Mouse (Mus musculus): ENCODE measurements around the gene Pde11a. TPM values are rescaled to one million over a fixed set of nuclear protein-coding genes. Genes with fewer than 3 reads are reported as not detected.

Pde11a gene
- polyA plus RNA-seq, 1 experiment from 2014 or later = 0.59 TPM

GRCm38 (mm10) chr2:76128105-76129057 lies 210.2 kb downstream of the Pde11a start:
- no peaks in the 10 kb centered on the region for H3K9me3 ChIP-seq
- H3K27me3 ChIP-seq = no peaks in the 10 kb centered on the region
- H3K36me3 ChIP-seq = no peaks in the 10 kb centered on the region
- H3K4me2 ChIP-seq (replicated peaks) = no peak overlapping the region
- 0 out of 2 replicates have a peak, but pooled peaks cover 5% of the 10 kb centered on the region for H3K4me1 ChIP-seq
- WGBS = 67% methylated on average over 9 of the region's 9 CpGs
- no peak for ATAC-seq (replicated peaks)
- H3K4me3 ChIP-seq = no peak overlapping the region
- H3K9ac ChIP-seq (replicated peaks) = no peak overlapping the region
- H3K27ac ChIP-seq (replicated peaks) = no peak overlapping the region

DNA sequence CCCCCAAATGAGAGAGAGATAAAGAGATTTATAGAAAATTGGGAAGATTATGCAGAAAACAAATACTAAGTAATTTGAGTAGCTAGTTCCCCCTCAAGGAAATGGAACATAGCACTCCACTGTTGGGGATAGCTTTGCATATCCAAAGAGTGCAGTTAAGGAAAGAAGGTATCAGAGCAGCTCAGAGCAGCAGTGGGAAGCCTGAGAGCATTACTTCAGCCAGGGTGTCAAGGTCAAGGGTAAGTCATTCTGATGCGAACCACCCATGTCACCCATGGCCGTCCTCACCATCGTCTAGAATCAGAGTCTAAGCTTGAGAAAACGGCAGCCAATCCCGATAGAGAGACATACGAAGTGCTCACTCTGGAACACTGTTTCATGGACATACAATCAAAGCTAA lies 211.9 kb downstream of the Pde11a start:
- Histone ChIP-seq H3K9ac (replicated peaks) (no peak overlapping the region), H3K36me3 (no peaks in the 10 kb centered on the region), H3K9me3 (no peaks in the 10 kb centered on the region), H3K4me3 (no peak overlapping the region), H3K4me2 (replicated peaks) (no peak overlapping the region), H3K27ac (replicated peaks) (no peak overlapping the region), H3K27me3 (no peaks in the 10 kb centered on the region), H3K4me1 (0 out of 2 replicates have a peak, but pooled peaks cover 5% of the 10 kb centered on the region)
- ATAC-seq (replicated peaks) = no peak
- 88% methylated on average over 6 of the region's 6 CpGs for WGBS

- Histone ChIP-seq H3K4me2 (replicated peaks) (no peak overlapping the region), H3K27ac (replicated peaks) (no peak overlapping the region), H3K4me1 (0 out of 2 replicates have a peak, but pooled peaks cover 1% of the 10 kb centered on the region), H3K36me3 (no peaks in the 10 kb centered on the region), H3K9ac (replicated peaks) (no peak overlapping the region), H3K9me3 (no peaks in the 10 kb centered on the region), H3K4me3 (no peak overlapping the region), H3K27me3 (no peaks in the 10 kb centered on the region)
- 65% methylated on average over 6 of the region's 6 CpGs for WGBS
- ATAC-seq (replicated peaks) = no peak; the same call in 1 of the 2 replicates
These were observed 213.8 kb downstream of the Pde11a start for GRCm38 (mm10) chr2:76124821-76125220.

- Histone ChIP-seq H3K27ac (replicated peaks) (no peak overlapping the region), H3K36me3 (no peaks in the 10 kb centered on the region), H3K9ac (replicated peaks) (no peak overlapping the region), H3K9me3 (no peaks in the 10 kb centered on the region), H3K4me2 (replicated peaks) (no peak overlapping the region), H3K27me3 (no peaks in the 10 kb centered on the region), H3K4me1 (no peaks in the 10 kb centered on the region), H3K4me3 (no peak overlapping the region)
- no peak for ATAC-seq (replicated peaks)
- 94% methylated on average over 6 of the region's 6 CpGs for WGBS
These were observed 216.4 kb downstream of the Pde11a start for GRCm38 (mm10) chr2:76122167-76122566.

- no peak overlapping the region for H3K4me2 ChIP-seq (replicated peaks)
- no peaks in the 10 kb centered on the region for H3K27me3 ChIP-seq
- no peak overlapping the region for H3K27ac ChIP-seq (replicated peaks)
- no peak for ATAC-seq (replicated peaks)
- H3K4me1 ChIP-seq = no peaks in the 10 kb centered on the region
- H3K9me3 ChIP-seq = no peaks in the 10 kb centered on the region
- H3K9ac ChIP-seq (replicated peaks) = no peak overlapping the region
- no peak overlapping the region for H3K4me3 ChIP-seq
- H3K36me3 ChIP-seq = no peaks in the 10 kb centered on the region
- 69% methylated on average over 2 of the region's 2 CpGs for WGBS
These were observed 218.7 kb downstream of the Pde11a start for GRCm38 (mm10) chr2:76119848-76120247.

GRCm38 (mm10) chr2:76118491-76118890 lies 220.1 kb downstream of the Pde11a start:
- no peaks in the 10 kb centered on the region for H3K9me3 ChIP-seq
- no peaks in the 10 kb centered on the region for H3K27me3 ChIP-seq
- ATAC-seq (replicated peaks) = no peak
- no peaks in the 10 kb centered on the region for H3K36me3 ChIP-seq
- H3K27ac ChIP-seq (replicated peaks) = no peak overlapping the region
- no peaks in the 10 kb centered on the region for H3K4me1 ChIP-seq
- H3K9ac ChIP-seq (replicated peaks) = no peak overlapping the region
- no peak overlapping the region for H3K4me2 ChIP-seq (replicated peaks)
- no peak overlapping the region for H3K4me3 ChIP-seq
- 87% methylated on average over 5 of the region's 5 CpGs for WGBS

DNA sequence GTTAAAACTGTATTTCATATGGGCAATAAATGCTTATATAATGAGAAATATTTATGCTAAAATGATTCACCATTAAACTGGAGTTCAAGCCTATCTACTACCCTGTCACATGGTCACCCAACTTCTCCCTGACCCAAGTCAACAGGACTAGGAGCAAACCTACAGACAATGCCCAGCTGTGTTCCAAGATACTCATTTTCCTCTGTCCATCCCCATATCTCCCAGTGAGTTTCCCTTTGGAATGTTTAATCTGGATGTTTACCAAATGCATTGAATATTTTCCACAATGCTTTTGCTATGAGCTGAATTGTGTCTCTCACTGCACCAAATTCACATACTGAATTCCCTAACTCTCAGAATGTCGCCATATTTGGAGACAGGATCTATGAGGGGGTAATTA lies 221.4 kb downstream of the Pde11a start:
- H3K4me3 ChIP-seq = no peak overlapping the region
- WGBS = 83% methylated on average over 1 of the region's 1 CpGs

GRCm38 (mm10) chr2:76115696-76116095 lies 222.9 kb downstream of the Pde11a start:
- Histone ChIP-seq H3K9ac (replicated peaks) (no peak overlapping the region), H3K4me3 (no peak overlapping the region), H3K4me2 (replicated peaks) (no peak overlapping the region), H3K27me3 (no peaks in the 10 kb centered on the region), H3K4me1 (no peaks in the 10 kb centered on the region), H3K36me3 (no peaks in the 10 kb centered on the region), H3K9me3 (no peaks in the 10 kb centered on the region), H3K27ac (replicated peaks) (no peak overlapping the region)
- ATAC-seq (replicated peaks) = no peak
- WGBS = 15% methylated on average over 1 of the region's 1 CpGs

More for the DNA sequence above, 221.4 kb downstream of the Pde11a start:
- Histone ChIP-seq H3K27ac (replicated peaks) (no peak overlapping the region), H3K4me1 (no peaks in the 10 kb centered on the region), H3K36me3 (no peaks in the 10 kb centered on the region), H3K9me3 (no peaks in the 10 kb centered on the region), H3K4me2 (replicated peaks) (no peak overlapping the region), H3K27me3 (no peaks in the 10 kb centered on the region), H3K9ac (replicated peaks) (no peak overlapping the region)
- ATAC-seq (replicated peaks) = no peak

- ATAC-seq (replicated peaks) = no peak
- 19% methylated on average over 6 of the region's 6 CpGs for WGBS
- Histone ChIP-seq H3K27ac (replicated peaks) (no peak overlapping the region), H3K9me3 (no peaks in the 10 kb centered on the region), H3K4me3 (no peak overlapping the region), H3K36me3 (no peaks in the 10 kb centered on the region), H3K27me3 (no peaks in the 10 kb centered on the region), H3K9ac (replicated peaks) (no peak overlapping the region), H3K4me1 (0 out of 2 replicates have a peak, but pooled peaks cover under 1% of the 10 kb centered on the region), H3K4me2 (replicated peaks) (no peak overlapping the region)
These were observed 223.8 kb downstream of the Pde11a start for GRCm38 (mm10) chr2:76114734-76115133.

- H3K4me2 ChIP-seq (replicated peaks) = no peak overlapping the region
- H3K9me3 ChIP-seq = no peaks in the 10 kb centered on the region
- WGBS = 50% methylated on average over 8 of the region's 8 CpGs
- no peak for ATAC-seq (replicated peaks)
- 0 out of 2 replicates have a peak, but pooled peaks cover 2% of the 10 kb centered on the region for H3K4me1 ChIP-seq
- H3K4me3 ChIP-seq = no peak overlapping the region
- no peaks in the 10 kb centered on the region for H3K27me3 ChIP-seq
- no peaks in the 10 kb centered on the region for H3K36me3 ChIP-seq
- no peak overlapping the region for H3K9ac ChIP-seq (replicated peaks)
- H3K27ac ChIP-seq (replicated peaks) = no peak overlapping the region
These were observed 228.9 kb downstream of the Pde11a start for GRCm38 (mm10) chr2:76109653-76110052.

- ATAC-seq (replicated peaks) = no peak
- Histone ChIP-seq H3K27me3 (no peaks in the 10 kb centered on the region), H3K9me3 (no peaks in the 10 kb centered on the region), H3K4me1 (no peaks in the 10 kb centered on the region), H3K4me2 (replicated peaks) (no peak overlapping the region), H3K9ac (replicated peaks) (no peak overlapping the region), H3K27ac (replicated peaks) (no peak overlapping the region), H3K36me3 (no peaks in the 10 kb centered on the region), H3K4me3 (no peak overlapping the region)
- WGBS = 64% methylated on average over 14 of the region's 14 CpGs
These were observed 236.5 kb downstream of the Pde11a start for GRCm38 (mm10) chr2:76101889-76102602.

- Histone ChIP-seq H3K4me3 (no peak overlapping the region), H3K27me3 (no peaks in the 10 kb centered on the region), H3K9me3 (no peaks in the 10 kb centered on the region), H3K9ac (replicated peaks) (no peak overlapping the region), H3K27ac (replicated peaks) (no peak overlapping the region), H3K4me2 (replicated peaks) (no peak overlapping the region), H3K36me3 (no peaks in the 10 kb centered on the region), H3K4me1 (no peaks in the 10 kb centered on the region)
- WGBS = 79% methylated on average over 9 of the region's 9 CpGs
- ATAC-seq (replicated peaks) = no peak
These were observed 238.0 kb downstream of the Pde11a start for GRCm38 (mm10) chr2:76100597-76100996.
